Mouse (Mus musculus): ENCODE results near the gene Lpin3.

Lpin3 gene

DNA sequence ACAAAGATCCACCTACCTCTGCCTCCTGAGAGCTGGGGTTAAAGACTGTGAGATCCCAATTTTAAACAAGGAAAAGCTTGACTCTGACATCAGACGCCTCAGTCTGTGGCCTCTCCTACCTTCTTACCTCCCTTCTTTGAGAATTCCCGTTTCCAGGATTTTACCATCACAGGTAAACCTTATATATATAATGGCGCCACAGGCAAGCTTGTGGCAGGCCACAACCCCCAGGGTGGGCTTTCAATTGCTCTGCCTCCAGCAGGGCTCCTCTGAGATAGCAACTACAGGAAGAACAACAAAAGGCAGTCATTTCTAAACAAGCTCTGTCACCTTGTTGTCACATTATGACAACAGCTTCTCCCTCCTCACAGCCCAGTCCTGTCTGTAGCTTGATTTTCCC, 5.8 kb downstream of the Lpin3 start:
- in situ Hi-C loops (cut with MboI, MseI): no loop called here

DNA sequence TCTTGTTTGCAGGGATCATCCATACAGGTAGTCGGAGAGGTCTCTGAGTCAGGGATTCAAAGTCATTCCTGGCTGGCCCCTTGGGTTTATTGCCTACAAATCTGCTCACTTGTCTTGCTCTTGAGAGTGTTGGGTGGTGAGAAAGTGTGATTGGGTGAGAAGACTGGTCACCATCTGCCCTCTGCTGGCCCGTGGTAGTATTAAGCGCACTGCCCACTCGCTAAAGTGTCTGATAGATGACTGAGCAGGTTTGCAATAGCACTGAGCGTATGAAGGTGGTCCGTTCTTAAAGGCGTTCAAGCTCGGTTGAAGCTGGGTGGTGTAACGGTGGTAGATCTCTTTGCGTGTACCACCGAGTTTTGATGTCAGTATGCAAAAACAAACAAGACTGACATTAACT, 6.8 kb downstream of the Lpin3 start:
- in situ Hi-C loops (cut with MboI, MseI): no loop called here

DNA sequence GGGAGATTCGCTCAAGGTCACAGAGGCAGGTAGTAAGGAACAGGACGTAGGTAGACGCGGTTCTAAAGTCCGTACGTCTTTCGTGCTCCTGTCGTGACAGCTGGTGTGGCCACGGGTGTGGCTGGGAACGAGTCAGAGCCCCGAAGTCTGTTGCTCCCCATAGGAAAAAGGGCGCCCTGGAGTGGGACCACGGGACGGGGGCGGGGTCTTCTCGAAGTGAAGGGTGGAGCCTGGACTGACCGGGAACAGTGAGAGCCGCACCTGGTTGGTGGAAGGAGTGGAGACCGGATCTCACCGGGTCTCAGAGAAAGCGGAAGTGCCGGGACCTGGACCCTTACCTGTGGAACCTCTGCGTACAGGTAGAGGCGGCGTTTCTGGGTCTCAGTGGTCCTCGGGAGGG, 7.4 kb downstream of the Lpin3 start:
- in situ Hi-C loops (cut with MboI, MseI): no loop called here

DNA sequence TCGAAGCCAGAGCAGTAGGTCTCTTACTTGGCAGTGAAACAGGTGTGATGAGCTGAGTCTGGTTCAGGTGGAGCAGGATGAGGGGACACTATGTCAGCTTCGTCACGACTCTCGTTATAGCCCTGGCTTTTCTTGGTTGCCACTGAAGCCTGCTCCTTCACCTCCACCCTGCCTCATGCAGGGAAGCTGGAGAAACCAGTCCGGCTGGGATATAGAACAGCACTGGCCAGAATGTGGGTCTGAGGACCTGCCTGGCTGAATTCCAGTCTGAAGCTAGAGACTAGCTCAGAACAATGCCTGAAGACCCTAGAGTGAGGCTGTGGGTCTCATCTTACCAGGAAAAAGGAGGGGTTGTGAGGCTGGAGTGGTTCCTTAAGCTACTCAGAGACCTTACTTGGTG, 10.6 kb downstream of the Lpin3 start:
- in situ Hi-C loops (cut with MboI, MseI): no loop called here

DNA sequence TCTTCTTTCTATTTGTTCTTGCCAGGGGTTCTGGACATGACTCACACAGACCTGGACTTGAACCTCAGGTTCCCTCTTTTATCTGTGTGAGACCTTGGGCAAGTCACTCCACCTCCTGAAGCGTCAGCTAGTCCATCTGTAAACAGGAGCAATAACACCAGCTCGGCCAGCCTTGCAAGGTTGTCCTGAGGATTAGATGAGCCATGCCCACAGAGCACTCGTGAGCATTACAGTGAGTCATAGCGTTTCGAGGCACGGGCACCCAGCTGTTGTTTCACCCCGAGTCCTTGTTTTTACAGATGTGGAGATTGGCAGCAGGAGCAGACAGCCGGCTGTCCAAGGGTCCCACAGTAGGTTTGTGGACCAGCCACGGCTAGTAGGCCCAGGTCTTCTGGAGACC, 11.2 kb downstream of the Lpin3 start:
- in situ Hi-C loops (cut with MboI, MseI): no loop called here

DNA sequence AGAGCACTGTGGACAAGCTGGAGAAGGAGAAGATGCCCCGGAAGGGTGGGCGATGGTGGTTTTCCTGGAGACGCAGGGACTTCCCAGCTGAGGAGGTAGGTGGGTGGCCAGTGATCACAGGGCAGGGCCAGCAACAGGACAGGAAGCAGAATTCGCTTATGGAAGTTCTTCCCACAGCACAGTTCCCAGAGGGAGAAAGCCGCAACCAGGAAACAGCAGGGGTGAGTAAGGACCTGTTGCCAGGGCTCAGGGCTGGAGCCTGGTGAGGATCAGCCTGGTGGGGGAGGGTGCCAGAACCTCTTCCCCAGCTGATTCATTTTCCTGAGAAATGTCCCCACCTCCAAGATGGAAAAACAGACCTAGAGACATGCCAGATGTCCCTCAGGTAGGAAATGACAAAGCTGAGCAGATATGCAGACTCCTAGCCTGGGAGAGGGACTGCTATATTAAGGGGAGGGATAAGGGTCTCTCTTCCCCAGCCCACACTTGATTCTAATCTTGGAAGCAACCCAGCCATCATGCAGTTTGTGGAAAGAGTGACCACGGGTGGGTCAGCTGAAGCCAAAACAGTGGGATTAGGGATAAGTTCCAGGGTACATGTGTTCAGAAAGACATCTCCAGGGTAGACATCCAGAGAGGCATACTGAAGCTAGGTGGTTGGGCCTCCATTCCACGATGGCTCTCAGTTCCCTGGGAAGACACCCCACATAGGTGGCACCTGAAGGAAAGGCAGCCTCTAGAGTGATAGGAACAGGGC, 21.4 kb downstream of the Lpin3 start:
- in situ Hi-C loops (cut with MboI, MseI): no loop called here

DNA sequence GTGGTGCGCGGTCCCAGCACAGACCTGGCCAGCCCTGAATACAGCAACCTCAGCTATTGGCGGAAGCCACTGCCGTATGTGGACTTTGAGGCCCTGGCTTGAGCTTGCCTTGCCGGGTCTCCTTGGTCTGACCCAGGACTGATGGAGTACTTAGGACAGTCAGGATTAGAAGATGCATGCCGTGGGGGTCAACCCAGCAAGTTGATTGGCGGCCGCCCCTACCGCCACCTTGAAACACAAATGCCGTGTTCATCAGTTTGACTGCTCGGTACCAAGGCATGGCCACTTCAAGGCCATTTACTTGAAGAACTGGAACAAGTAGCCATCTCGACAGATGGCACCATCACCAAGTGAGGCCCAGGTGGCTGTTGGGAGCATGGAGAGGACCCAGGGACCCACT, 24.8 kb downstream of the Lpin3 start:
- in situ Hi-C loops (cut with MboI, MseI): no loop called here

DNA sequence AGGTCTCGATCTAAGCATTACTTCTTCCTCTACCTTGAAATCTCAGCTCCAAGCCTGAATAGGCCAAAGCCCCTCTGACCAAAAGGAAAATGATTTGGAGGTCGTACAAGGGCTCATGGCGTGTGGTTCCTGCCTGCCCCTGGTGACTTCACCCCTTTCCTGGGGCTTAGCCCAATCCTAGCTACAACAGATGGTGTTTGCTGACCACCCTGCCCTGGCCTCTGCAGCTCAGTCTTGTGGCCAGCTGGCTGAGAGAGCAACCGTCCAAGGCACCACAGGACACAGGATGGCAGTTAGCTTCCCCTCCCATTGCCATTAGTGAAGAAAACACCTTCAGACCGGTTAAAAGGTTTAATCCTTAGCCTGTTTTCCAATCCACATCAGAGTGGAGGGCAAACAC, 25.6 kb downstream of the Lpin3 start:
- in situ Hi-C loops (cut with MboI, MseI): no loop called here

DNA sequence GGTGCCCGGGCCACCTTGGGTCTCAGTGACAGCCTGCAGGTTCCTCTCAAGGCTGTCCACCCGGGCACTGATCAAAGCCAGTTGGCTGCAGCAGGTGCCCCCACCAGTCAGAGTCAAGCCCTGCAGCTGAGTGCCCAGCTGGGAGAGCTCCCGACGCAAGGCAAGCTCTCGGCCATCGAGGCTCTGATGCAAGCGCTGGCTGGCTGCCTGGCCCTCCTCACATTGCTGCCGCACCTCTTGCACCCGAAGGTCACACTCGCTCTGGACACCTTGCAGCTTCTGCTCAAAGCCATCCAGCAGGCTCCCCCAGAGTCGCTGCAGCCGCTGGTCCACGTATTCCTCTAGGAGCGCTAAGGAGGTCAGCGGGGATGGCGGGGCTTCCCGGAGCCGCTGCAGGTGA, 28.1 kb downstream of the Lpin3 start:
- in situ Hi-C loops (cut with MboI, MseI): no loop called here

DNA sequence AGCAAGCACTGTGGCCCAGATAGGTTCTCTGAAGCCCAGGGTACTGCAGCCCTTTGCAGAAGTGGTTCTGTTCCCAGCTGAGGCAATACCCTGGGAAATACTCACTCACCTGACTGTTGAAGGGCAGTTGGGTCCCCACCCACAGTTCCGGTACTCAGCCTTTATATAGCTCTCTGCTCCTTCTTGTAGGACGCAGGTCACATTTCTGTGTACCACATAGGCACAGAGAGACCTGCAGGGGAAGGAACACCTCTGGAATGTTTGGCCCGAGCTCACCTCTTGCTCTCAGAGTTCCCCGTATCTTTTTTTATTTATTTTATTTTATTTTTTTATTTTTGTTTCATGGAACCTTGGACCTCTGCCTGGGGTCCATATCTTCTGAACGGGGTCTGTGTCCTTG, 30.2 kb downstream of the Lpin3 start:
- in situ Hi-C loops (cut with MboI, MseI): no loop called here

DNA sequence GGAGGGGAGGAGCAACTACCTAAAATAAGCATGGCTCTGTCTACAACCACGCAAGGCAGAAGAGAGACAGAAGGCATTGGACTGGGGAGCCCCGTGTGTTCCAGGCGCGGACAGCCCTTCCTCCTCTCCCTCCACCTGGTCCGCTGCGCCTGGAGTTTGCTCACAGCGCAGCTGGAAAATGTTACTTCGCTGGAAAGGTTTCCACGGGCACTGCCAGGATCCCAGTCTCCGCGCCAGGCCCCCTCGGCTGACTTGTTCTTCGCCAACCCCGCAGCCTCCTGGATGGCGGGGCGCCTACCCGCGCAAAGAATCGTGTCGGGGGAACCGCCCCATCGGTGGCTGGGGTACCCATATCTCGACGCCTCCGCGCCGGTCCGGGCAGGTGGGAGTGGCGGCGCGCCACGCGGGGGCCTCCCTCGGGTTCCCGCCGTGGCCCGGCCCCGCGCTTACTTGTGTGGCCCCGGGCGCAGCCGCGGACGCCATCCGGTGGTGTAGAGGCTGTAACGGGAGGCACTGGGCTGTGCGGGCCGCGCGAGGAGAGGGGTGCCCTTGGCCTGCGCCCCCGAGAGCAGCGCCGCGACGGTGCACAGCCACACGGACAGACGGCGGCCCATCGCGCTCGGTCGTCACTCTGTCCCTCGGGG, 31.2 kb downstream of the Lpin3 start:
- in situ Hi-C loops (cut with MboI, MseI): no loop called here

DNA sequence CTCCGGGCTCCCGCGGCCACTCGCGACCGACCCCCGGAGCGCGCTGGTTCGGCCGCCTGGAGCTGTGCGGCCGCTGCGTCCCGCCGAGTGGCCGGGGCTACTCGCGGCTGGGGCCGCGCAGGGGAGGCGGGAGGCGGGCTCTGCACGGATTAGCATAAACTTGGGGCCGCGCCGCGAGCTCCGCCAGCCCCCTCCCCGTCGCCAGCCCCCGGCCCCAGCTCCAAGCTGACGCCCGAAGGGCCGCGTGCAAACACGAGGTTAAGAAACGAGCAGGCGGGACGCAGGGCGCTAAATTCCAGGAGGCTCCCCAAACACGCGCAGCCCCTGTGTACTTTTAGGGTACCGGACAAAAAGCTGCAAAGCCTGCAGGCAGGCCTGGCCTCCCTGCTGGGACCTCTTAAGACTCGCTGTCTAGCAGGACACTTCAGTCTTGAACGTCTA, 31.8 kb downstream of the Lpin3 start, which contains the start of gene Emilin3:
Emilin3 (minus strand) TSS at position 98 of the 441 bp plus-strand sequence.
- in situ Hi-C loops (cut with MboI, MseI): no loop called here

DNA sequence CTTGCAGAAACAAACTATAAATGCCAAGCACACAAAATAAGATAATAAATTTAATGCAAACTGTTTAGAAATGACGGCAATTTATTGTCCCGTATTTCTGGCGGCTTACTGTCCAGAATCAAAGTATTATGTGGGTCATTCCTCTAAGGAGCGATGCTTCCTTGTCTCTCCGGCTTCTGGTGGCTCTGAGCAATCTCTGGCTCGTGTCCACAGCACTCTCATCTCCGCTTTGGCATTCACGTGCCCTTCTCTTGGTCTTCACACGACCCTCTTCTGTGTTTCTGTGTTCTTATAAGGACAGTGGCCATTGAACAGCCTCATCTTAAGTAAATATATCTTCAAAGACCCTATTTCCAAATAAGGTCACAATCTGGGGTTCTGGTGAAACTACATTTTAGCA, 34.2 kb downstream of the Lpin3 start:
- in situ Hi-C loops (cut with MboI, MseI): no loop called here

DNA sequence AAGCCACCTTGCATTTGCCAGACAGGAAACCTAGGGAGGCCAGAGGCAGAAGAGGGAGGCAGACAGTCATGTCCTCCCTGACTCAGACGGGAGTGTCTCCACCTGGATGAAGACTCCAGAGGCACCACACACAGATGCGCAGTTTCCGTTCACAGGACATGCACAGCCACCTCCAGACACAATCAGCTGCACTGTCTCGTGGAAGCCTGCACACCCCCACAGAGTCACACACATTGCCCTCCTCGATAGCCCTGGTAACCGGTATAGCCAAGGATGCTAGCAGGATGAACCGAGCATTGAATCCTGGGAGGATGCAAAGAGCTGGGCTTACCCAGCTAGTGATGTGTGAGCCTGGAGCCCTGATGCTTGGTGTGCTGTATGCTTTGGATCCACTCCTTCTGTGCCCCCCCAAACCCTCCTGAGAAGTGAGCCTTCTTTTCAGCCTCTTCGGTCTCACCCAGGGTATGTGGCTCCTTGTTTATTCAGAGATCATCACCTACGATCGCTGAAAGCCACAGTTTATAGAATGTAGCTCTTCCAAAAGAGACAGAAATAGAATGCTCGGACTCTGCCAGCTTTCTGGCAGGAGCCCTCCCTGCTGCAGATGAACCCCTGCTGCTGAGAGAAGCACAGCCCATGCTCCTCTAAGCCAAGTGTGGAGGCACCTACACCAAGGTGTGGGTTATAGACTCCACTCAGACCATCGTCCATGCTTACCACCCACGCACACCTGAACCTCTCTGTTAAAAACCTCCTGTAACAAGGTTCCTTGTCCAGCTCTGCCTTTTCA, 35.5 kb downstream of the Lpin3 start:
- in situ Hi-C loops (cut with MboI, MseI): no loop called here

DNA sequence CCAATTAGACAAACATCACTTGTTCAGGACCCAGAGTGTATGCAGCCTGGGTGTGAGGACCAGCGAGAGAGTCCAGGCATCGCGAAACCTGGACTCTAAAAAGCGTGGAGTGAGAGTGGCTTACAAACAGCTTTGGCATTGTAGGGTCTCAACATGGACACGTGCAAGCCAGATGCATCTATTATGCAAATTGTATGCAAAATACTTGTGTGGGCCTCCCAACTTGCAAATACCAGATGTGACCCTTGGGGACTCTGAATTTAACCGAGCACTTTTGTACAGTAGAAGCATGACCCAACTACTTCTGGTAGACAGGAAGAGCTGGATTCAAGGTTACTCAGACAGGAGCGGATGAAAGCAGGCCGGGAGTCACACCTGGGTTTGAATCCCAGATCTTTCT, 36.2 kb downstream of the Lpin3 start:
- in situ Hi-C loops (cut with MboI, MseI): no loop called here

DNA sequence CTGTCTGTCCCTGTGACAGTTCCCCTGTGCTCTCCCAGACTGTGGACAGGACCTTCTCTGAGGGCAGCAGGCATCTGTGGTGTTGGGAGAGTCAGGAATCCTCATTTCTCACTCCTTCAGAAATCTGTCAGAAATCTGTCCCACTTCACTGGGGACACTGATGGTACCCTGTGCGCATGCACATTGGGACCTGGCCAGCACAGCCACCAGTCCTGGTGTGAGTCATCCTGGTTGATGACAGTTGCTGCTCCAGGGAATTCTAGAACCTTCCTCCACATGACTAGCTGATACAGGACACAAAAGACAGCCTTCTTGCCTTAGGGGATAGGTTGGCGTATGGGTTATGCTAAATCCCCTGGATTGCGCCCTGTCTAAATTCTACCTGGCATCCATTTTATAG, 36.8 kb downstream of the Lpin3 start:
- in situ Hi-C loops (cut with MboI, MseI): no loop called here

DNA sequence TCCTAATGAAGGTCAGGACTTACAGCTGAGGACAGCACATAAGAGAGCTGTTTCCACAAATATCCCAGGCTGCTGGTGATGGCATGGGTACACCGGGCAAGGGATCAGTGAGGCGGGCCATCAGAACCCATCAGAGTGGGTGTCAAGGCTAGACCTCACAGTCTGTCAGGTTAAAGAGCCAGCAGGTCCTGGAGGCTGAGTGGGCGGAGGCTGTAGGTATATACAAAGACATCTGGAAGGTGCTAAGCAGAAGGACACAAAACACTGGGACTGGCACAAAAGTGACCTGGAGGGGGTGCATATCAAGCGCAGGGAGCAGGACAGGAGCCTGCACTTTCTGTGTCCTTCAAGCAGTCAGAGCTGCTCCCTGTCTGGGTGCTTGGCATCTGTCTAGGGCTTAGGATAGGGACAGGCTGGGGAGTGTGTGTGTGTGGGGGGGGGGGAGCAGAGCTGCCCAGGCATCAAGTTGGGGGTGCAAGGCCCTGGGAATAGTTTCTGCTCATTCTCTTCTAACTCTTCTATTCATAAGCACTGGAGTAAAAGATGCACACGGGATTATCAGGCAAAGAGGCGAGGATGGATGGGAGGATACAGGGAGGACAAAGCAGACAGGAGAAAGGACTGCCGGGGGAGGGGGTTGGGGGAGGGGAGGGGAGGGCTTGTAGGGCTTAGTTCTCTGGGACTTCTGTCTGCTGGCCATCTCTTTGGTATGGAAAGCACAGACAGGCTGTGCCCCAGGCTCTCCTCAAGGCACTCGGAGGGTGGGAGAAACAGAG, 37.9 kb downstream of the Lpin3 start:
- in situ Hi-C loops (cut with MboI, MseI): no loop called here

DNA sequence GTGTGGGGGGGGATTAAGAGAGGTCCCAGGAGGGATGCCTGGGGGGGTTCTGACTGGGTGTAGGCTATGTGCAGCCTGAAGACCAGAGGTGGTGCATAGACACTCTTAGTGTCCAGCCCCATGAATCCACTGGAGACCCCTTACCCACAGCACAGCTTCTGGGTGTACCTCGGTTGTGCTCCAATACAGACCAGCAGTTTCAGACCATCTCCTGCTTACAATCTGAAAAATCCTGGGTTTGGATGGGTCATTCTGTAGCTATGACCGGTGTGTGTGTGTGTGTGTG, 38.4 kb downstream of the Lpin3 start:
- in situ Hi-C loops (cut with MboI, MseI): no loop called here

DNA sequence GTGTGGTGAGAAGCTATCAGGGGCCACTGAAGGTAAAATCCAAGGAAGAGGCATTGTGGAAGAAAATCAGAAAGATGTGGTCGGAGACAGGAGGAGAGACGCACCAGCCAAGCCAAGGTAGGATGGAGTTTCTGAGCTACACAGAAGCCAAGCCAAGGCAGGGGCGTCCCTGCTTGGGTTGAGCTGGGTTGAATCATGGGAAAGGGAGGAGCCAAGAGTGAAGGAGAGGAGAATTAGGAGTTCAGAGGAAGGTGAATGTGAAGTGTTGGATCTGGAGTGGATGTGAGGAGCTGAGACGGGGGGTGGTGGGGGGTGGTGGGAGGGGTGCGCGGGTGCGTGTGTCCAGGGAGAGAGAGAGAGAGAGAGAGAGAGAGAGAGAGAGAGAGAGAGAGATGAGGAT, 40.8 kb downstream of the Lpin3 start:
- in situ Hi-C loops (cut with MboI, MseI): no loop called here

DNA sequence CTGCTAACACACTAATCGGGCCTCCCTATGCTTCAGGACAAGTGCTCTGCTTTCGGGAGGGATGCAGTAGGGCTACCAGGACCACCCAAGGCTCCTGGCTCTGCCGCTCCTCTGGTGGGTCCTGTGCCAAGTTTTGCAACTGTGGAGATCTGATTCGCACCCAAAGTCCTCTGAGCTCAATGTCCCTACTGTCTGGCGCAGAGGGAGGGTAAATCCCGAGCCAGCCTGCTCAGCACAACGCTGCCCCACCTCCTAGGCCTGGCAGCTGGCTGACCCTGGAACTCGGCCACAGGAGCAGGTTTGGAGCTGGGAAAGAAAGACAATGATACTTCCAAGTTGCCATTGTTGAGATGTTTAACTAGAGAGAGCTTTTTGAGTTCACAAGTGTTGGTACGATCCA, 44.7 kb downstream of the Lpin3 start:
- in situ Hi-C loops (cut with MboI, MseI): no loop called here

DNA sequence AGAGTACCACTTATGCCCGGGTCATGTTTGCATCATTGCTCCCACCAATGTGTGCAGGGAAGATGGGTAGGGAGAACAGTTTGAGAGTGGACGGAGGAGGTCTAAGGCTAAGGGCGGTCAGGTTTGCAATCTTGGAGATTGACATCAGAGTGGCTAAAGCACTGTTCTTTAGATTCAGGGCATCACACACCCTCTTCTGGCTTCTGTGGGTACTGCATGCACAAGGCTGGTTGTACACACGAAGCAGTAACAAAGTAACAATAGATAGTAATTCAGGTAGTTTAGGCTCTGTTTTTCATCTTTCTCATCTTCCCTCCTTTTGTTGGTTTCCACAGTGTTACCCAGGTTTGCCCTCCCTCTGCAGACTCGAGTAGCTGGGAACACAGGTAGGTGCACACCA, 50.9 kb downstream of the Lpin3 start:
- in situ Hi-C loops (cut with MboI, MseI): loop anchor here (10.0 kb wide), 1 partner anchor 1733 kb away; the partner anchor contains the start of gene Ptprt

DNA sequence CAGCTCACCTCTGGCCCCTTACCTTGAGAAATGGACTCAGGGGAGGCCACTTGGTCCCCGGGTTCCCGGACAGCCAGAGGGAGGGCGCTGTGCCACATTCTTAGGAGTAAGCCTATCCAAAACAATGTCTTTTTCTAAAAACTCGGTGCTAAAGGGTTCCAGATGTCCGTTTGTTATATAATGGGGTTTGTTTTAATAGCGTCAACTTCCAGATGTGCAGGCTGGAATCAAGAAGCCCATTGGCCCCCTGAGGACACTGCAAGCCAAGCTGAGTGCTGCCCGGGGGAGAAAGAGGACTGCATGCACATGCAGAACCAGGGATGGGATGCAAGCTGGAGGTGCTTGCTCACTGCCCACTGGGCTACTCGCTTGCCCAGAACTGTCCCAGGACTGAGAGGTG, 51.9 kb downstream of the Lpin3 start:
- in situ Hi-C loops (cut with MboI, MseI): loop anchor here (10.0 kb wide), 1 partner anchor 1732 kb away; the partner anchor contains the start of gene Ptprt

Data from T-helper 2 cell (primary cell).